Mouse (Mus musculus) right cerebral cortex, postnatal 25 days (tissue): ENCODE results near the gene Lin37.

Source experiments
- DNase-seq: peaks from one replicate; pipeline ENCODE4 v3.0.0; 2022

Gene Lin37

GRCm38 (mm10) chr7:30551445-30552101 lies 8.1 kb downstream of the Lin37 start:
- no peak for DNase-seq

- DNase-seq, result no peak
These were observed 9.0 kb downstream of the Lin37 start for GRCm38 (mm10) chr7:30550603-30551002.

DNA sequence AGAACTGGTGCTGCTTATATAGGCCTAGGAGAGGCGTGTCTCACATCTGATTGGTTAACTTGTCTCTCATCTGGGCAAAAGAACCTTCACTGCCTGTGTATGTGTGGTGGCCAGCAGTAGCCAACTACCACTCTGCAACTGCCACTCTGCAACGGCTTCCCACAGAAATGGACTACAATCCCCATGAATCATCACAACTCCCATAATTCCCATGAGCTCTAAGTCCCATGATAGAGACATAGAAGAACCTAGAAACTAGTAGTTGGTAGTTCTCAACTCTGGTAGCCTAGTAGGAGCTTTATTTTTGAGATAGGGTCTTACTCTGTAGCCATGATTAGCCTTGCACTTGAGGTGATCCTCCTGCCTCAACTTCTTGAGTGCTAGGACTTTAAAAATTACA lies 9.8 kb downstream of the Lin37 start:
- DNase-seq, result no peak

- no peak for DNase-seq
These were observed 15.3 kb downstream of the Lin37 start for GRCm38 (mm10) chr7:30544327-30544726.

DNA sequence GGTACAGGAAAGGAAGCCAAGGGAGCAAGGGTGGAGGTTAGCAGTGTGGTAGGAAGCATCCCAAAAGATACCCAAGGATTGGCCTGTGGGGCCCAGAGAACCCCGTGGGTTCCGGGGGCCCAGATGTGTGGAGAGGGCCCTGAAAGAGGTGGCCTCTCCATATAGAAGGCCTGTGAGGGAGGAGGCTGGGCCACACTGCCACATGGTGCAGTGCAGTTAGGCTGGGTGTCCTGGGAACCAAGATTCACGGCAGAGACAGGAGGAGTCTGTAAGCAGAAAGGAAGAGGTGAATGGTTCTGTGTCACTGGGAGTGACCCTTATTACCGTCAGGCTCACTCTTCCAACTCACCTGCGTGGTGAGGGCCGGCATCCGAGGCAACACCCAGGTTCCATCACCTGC lies 19.1 kb downstream of the Lin37 start:
- DNase-seq, result no peak

- DNase-seq, result peak; percentile 98
These were observed 24.7 kb downstream of the Lin37 start, which contains the start of gene Arhgap33 for GRCm38 (mm10) chr7:30534633-30535577. Arhgap33 (minus strand) TSS chr7:30535060.

GRCm38 (mm10) chr7:30533941-30534632 lies 25.6 kb downstream of the Lin37 start:
- DNase-seq, result no peak

- no peak for DNase-seq
These were observed 26.7 kb downstream of the Lin37 start for GRCm38 (mm10) chr7:30532931-30533330.

- peak; percentile 74 for DNase-seq
These were observed 28.3 kb downstream of the Lin37 start for GRCm38 (mm10) chr7:30531291-30531815.

- no peak for DNase-seq
These were observed 32.7 kb downstream of the Lin37 start for GRCm38 (mm10) chr7:30526981-30527380.

DNA sequence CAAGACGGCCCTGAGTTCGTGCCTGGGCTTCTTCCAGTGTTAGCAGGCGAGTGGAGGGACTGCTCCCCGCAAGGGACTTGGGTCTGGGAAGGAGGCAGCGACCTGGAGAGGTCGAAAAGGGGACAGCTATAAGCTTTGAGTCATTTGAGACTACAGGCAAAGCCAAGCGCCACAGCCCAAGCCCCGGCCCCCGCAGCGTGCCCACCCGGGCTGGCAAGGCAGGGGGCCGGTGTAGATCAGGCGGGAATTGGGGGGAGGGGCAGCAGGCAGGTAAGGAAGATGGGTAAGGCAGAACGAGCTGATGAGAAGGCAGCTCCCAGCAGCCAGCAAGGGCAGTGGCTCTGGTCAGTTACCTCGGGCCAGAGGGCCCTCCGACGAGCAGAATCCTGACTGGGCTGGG lies 33.2 kb downstream of the Lin37 start:
- DNase-seq, result no peak

DNA sequence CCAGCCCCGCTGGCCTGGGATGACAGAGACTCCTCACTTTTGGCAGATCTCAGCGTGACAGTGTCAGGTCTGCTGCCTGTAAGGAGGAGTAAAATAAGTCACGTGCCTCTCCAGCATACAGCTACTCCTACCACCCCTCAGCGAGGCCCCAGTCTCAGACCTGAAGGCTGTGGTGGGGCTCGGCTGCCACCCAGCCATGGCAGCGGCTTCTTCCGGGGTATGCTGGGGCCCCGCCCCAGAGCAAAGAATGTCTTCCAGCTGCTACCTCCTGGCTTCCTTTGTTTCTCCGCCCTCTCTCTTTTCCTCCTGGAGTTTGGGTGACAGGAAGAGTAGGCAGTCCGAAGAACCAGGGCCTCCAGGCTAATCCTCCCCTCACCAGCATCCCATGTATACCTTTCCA lies 33.7 kb downstream of the Lin37 start:
- DNase-seq, result no peak

- no peak for DNase-seq
These were observed 35.2 kb downstream of the Lin37 start for GRCm38 (mm10) chr7:30524487-30524886.

- DNase-seq, result no peak
These were observed 36.8 kb downstream of the Lin37 start for GRCm38 (mm10) chr7:30522871-30523270.

GRCm38 (mm10) chr7:30520856-30521255 lies 38.8 kb downstream of the Lin37 start:
- DNase-seq, result no peak

DNA sequence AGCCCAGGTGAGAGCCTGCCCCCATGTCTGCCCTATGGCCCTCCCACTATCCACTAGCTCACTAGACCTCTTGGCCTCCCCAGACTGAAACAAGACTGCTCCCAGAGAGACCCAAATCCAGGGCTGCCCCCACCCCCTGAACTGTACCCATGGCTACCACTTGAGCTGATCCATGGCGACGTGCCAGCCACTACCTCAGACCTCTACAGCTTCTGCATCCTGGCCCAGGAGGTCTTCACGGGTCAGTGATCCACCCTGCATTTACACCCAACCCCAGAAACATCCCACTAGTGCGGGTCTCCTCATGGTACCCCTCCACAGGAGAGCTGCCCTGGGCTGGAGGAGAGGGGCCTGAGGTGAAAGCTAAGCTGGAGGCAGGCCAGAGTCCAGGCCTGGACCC lies 39.2 kb downstream of the Lin37 start:
- DNase-seq, result no peak

DNA sequence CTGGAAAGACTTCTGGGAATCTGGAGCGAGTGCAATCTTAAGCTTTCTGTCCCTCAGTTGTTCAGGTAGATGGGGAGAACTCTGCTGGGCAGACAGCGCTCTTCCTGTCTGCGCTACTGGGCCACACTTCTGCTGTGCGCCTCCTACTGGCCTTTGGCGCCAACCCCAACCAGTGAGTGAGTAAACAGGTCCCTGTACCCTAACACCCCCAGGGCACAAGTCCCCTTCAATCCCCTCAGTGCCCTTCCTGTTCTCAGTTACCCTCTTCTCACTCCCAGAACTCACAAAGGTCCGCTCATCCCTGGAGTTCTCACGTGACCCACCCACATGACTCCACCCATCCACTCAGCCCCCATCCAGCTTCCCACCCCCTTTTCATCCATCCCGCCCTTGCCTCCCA lies 41.3 kb downstream of the Lin37 start:
- DNase-seq, result no peak

GRCm38 (mm10) chr7:30515003-30515760 lies 44.5 kb downstream of the Lin37 start:
- DNase-seq, result no peak

DNA sequence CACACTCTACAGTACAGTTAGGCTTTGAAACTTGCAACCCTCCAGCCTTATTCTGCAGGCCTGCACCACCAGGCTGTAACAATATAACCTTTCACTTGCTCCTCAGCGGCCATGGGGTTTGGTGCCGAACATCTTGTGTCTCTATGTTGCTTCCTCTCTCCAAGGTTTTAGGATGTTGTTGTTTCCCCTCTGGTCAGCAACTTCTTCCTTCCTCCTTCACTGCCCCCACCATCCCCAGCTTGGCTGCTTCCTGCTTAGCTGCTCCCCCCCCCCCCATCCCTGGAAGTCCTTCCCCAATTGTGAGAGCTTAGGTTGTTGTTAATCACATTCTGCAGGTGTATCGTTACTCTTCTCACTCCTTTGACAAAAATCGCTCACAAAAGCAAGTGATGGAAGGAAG lies 51.6 kb downstream of the Lin37 start:
- no peak for DNase-seq
